Mouse (Mus musculus): ENCODE data around the gene Slc22a8. TPM values are rescaled to one million over a fixed set of nuclear protein-coding genes. Genes with fewer than 3 reads are reported as not detected.

Slc22a8 gene
- polyA plus RNA-seq (2015; fragmentation: Nextera tagmentation; extraction: Ambion mirVana), result 0.18 and 0.49 TPM in 2 replicates

DNA sequence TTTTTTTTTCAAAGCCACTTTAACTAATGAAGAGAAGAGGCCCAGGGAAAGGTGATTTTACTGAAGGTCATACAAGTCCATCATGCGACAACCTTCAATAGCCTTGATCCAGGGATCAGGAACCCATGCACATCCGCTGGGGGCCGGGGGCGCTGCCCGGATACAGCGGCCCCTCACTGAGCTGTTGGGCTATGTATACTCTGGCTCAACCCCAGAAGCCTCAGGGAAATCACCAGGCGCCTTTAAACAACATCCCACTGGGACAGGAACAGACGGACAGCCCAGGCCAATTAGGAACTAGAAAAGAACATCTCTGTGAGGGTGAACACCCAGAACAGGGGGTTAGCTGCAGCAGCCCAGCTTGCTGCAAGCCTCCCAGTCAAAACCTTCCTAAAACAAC is at the start of gene Slc22a8:
Gene Slc22a8 (plus strand): TSS at position 301 of the 400 bp plus-strand sequence.

DNA sequence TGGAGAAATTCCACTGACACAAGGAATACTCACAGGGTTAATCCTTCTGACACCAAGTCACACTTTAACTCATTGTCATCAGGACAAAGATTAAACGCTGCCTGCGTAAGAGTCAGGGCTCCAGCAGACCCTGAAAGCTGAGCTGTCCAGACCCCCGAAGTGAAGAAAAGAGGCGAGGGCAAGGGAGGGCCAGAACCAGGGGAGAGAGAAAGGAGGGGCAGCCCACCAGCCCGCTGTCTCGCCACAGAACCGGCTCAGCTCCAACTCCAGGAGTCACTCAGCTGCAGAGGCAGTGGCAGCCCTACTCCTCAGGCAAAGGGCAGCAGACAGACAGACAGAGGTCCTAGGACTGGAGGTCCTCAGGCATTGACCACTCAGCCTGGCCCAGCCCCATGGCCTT is 26.9 kb downstream of the Slc22a8 start, which contains the start of gene Slc22a6:
Gene Slc22a6 (plus strand): TSS at position 136 of the 400 bp plus-strand sequence.

Other genes with a start within 250 kb of the Slc22a8 start
- gene Slc22a30, start 186.1 kb upstream of the Slc22a8 start, polyA plus RNA-seq (2015; fragmentation: Nextera tagmentation; extraction: Ambion mirVana), result 0.17 TPM in 1 of 2 replicates, not detected in the other
- 0.23 and 0.54 TPM in 2 replicates for gene Slc22a6, start 26.8 kb downstream of the Slc22a8 start, polyA plus RNA-seq (2015; fragmentation: Nextera tagmentation; extraction: Ambion mirVana)
- gene Chrm1, start 72.5 kb downstream of the Slc22a8 start, polyA plus RNA-seq (2015; fragmentation: Nextera tagmentation; extraction: Ambion mirVana), result 0.91 and 2.2 TPM in 2 replicates
- gene Slc3a2, start 132.1 kb downstream of the Slc22a8 start, polyA plus RNA-seq (2015; fragmentation: Nextera tagmentation; extraction: Ambion mirVana), result 83.1 and 141 TPM in 2 replicates
- 55.6 and 64.3 TPM in 2 replicates for gene Wdr74, start 144.6 kb downstream of the Slc22a8 start, polyA plus RNA-seq (2015; fragmentation: Nextera tagmentation; extraction: Ambion mirVana)
- gene 1700092M07Rik, start 149.5 kb downstream of the Slc22a8 start, polyA plus RNA-seq (2015; fragmentation: Nextera tagmentation; extraction: Ambion mirVana), result not detected in 2 replicates
- gene Stx5a, start 150.2 kb downstream of the Slc22a8 start, polyA plus RNA-seq (2015; fragmentation: Nextera tagmentation; extraction: Ambion mirVana), result 85.3 and 122 TPM in 2 replicates
- gene Nxf1, start 165.8 kb downstream of the Slc22a8 start, polyA plus RNA-seq (2015; fragmentation: Nextera tagmentation; extraction: Ambion mirVana), result 57.3 and 70.5 TPM in 2 replicates
- 187 and 192 TPM in 2 replicates for gene Tmem223, start 179.7 kb downstream of the Slc22a8 start, polyA plus RNA-seq (2015; fragmentation: Nextera tagmentation; extraction: Ambion mirVana)
- 117 and 159 TPM in 2 replicates for gene Tmem179b, start 183.2 kb downstream of the Slc22a8 start, polyA plus RNA-seq (2015; fragmentation: Nextera tagmentation; extraction: Ambion mirVana)
- gene Taf6l, start 195.2 kb downstream of the Slc22a8 start, polyA plus RNA-seq (2015; fragmentation: Nextera tagmentation; extraction: Ambion mirVana), result 14.0 and 14.5 TPM in 2 replicates
- 250 and 252 TPM in 2 replicates for gene Polr2g, start 207.3 kb downstream of the Slc22a8 start, polyA plus RNA-seq (2015; fragmentation: Nextera tagmentation; extraction: Ambion mirVana)
- gene Zbtb3, start 211.3 kb downstream of the Slc22a8 start, polyA plus RNA-seq (2015; fragmentation: Nextera tagmentation; extraction: Ambion mirVana), result 3.5 and 3.7 TPM in 2 replicates
- gene Ttc9c, start 228.1 kb downstream of the Slc22a8 start, polyA plus RNA-seq (2015; fragmentation: Nextera tagmentation; extraction: Ambion mirVana), result 19.5 and 25.9 TPM in 2 replicates
- gene Hnrnpul2, start 228.8 kb downstream of the Slc22a8 start, polyA plus RNA-seq (2015; fragmentation: Nextera tagmentation; extraction: Ambion mirVana), result 2.6 and 4.1 TPM in 2 replicates
- not detected in 2 replicates for gene AC129217.1, start 238.5 kb downstream of the Slc22a8 start, polyA plus RNA-seq (2015; fragmentation: Nextera tagmentation; extraction: Ambion mirVana)
- gene Bscl2, start 246.2 kb downstream of the Slc22a8 start, polyA plus RNA-seq (2015; fragmentation: Nextera tagmentation; extraction: Ambion mirVana), result 50.5 and 77.3 TPM in 2 replicates
- 32.7 and 80.6 TPM in 2 replicates for gene Gng3, start 247.9 kb downstream of the Slc22a8 start, polyA plus RNA-seq (2015; fragmentation: Nextera tagmentation; extraction: Ambion mirVana)

All from adrenal gland, postnatal 0 days (tissue).